Mouse (Mus musculus) forebrain, postnatal 0 days (tissue): ENCODE results near the gene Mthfd1l. TPM values are rescaled to one million over a fixed set of nuclear protein-coding genes. Genes with fewer than 3 reads are reported as not detected.
A peak's percentile ranks its signal among the peaks of the same experiment; 100 is the strongest.

ENCODE experiments used
- ATAC-seq: fragments of 200-750 bp; cut with Nextera tagmentation; 2 replicates; pipeline ENCODE4 v1.8.0; 2017; ENCODE audit warnings: mild to moderate bottlenecking, moderate library complexity
- DNase-seq: peaks from one replicate; pipeline ENCODE4 v3.0.0-alpha.2; 2015
- H3K27ac ChIP-seq: fragments of 300-500 bp; sonication (generic); 2 replicates; pipeline ENCODE4 v1.5.1; 2014; ENCODE audit warnings: low read depth, mild to moderate bottlenecking, antibody characterized with exemption, low read length, moderate library complexity, mixed read lengths
- H3K27me3 ChIP-seq: fragments of 300-500 bp; sonication (generic); 2 replicates; pipeline ENCODE4 v1.6.1; 2014; ENCODE audit warnings: mild to moderate bottlenecking, low read length, mixed read lengths; ENCODE audit not compliant: insufficient read depth
- H3K36me3 ChIP-seq: fragments of 300-500 bp; sonication (generic); 2 replicates; pipeline ENCODE4 v1.6.1; 2014; ENCODE audit warnings: mild to moderate bottlenecking, moderate library complexity; ENCODE audit not compliant: insufficient read depth
- H3K4me1 ChIP-seq: fragments of 300-500 bp; sonication (generic); 2 replicates; pipeline ENCODE4 v1.6.1; 2014; ENCODE audit warnings: antibody characterized with exemption; ENCODE audit not compliant: insufficient read depth
- H3K4me2 ChIP-seq: fragments of 300-500 bp; sonication (generic); 2 replicates; pipeline ENCODE4 v1.6.1; 2014; ENCODE audit warnings: low read depth, mild to moderate bottlenecking, moderate library complexity
- H3K4me3 ChIP-seq: fragments of 300-500 bp; sonication (generic); 2 replicates; pipeline ENCODE4 v1.5.1; 2014; ENCODE audit warnings: low read depth, low read length, mixed read lengths
- H3K9ac ChIP-seq: fragments of 300-500 bp; sonication (generic); 2 replicates; pipeline ENCODE4 v1.6.1; 2014; ENCODE audit warnings: mild to moderate bottlenecking
- H3K9me3 ChIP-seq: fragments of 300-500 bp; sonication (generic); 2 replicates; pipeline ENCODE4 v1.6.1; 2016; ENCODE audit warnings: low read length
- CTCF ChIP-seq: sonication (generic); IDR thresholded peaks from 2 replicates; pipeline ENCODE4 v1.5.1; 2016; ENCODE audit warnings: antibody characterized with exemption, control low read depth, low read depth
- WGBS: fragments of 180-500 bp; shearing (Covaris S2); extraction: QIAGEN DNeasy Blood & Tissue Kit; methylation state at CpG from one replicate; pipeline ENCODE4 v1.1.7; 2014; 5-methylcytosine and 5-hydroxymethylcytosine counted together
- polyA plus RNA-seq: library from polyadenylated mRNA; unstranded; fragments of >200 nt; fragmentation: Nextera tagmentation; extraction: Ambion mirVana; gene quantifications from 2 replicates; pipeline ENCODE4 v1.2.1, GENCODE M21; 2015
- total RNA-seq: library from RNA; depleted of rRNA; stranded (reverse); fragments of >200 nt; gene quantifications from 2 replicates; pipeline ENCODE4 v1.2.3, GENCODE M21; 2014

Gene Mthfd1l
- total and polyA plus RNA-seq, 2 experiments from 2014 or later: 5.9 to 9.1 TPM

DNA sequence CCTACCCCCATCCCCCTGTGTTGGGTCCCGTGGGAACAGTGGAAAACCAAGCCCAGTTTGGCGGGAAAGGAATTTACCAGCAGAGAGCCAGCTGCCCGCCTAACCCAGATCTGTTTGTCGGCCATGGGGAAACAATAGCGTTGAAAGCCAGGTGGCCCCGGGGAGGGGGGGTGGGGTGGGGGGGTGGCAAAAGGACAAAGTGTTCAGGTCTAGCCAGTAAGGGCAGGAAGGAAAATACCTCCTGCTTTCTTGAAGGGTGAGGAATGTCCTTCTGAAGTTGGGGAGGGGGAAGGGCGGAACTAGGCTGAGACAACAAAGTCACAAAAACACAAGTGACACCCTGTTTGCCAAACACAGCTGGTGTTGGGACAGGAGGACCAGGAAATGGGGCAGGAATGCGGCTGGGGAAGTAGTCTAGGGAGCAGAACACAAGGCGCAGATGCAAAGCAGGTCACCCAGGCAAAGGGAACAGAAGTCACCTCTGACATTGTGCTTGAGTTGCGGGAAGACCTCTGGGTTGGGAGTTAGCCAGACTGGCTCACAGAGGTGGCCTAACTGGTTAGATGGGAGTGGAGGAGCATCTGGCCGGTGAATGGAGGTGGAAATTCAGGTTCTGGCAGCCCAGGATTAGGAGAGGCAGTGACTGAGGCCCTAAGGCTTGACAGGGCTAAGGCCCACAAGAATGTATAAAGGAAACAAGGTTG is 31.7 kb upstream of the Mthfd1l start:
- H3K27me3 ChIP-seq: no peaks in the 10 kb centered on the region
- no peak overlapping the region for H3K4me2 ChIP-seq
- no peak for ATAC-seq
- no peaks in the 10 kb centered on the region for H3K36me3 ChIP-seq
- no peaks in the 10 kb centered on the region for H3K4me1 ChIP-seq
- no peak overlapping the region for H3K9ac ChIP-seq
- H3K4me3 ChIP-seq: no peak overlapping the region
- H3K9me3 ChIP-seq: no peaks in the 10 kb centered on the region
- DNase-seq: no peak
- H3K27ac ChIP-seq: no peak overlapping the region
- TF ChIP-seq CTCF: no peak
- 36% methylated on average over 11 of the region's 11 CpGs for WGBS

DNA sequence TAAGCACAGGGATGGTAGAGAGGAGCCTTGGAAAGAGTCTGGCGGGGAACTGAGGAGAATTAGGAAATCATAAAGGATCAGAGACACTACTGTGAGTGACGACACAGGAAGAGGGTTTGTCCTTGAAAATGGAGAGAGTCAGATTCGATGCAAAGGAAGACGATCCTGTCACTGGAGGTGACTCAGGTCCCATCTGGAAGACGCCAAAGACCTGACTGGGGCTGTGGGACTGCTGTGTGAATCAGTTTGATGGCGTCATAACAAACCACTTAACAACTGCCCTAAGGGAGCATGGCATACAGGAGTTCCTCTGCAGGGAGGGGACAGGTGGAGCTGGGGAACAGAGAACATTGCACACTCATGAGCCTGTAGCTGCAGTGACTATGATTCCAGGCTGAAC is 30.6 kb upstream of the Mthfd1l start:
- Histone ChIP-seq H3K27me3 (no peaks in the 10 kb centered on the region), H3K9me3 (no peaks in the 10 kb centered on the region), H3K4me2 (no peak overlapping the region), H3K27ac (no peak overlapping the region), H3K36me3 (no peaks in the 10 kb centered on the region), H3K4me1 (no peaks in the 10 kb centered on the region), H3K9ac (no peak overlapping the region), H3K4me3 (no peak overlapping the region)
- ATAC-seq: no peak
- TF ChIP-seq CTCF: no peak
- 82% methylated on average over 6 of the region's 6 CpGs for WGBS
- DNase-seq: no peak

- H3K36me3 ChIP-seq: no peaks in the 10 kb centered on the region
- no peak overlapping the region for H3K4me2 ChIP-seq
- no peaks in the 10 kb centered on the region for H3K4me1 ChIP-seq
- 27% methylated on average over 10 of the region's 10 CpGs for WGBS
- H3K9me3 ChIP-seq: no peaks in the 10 kb centered on the region
- no peak overlapping the region for H3K27ac ChIP-seq
- ATAC-seq (peak; percentile 68), DNase-seq (peak; percentile 82)
- no peak overlapping the region for H3K4me3 ChIP-seq
- H3K27me3 ChIP-seq: no peaks in the 10 kb centered on the region
- no peak overlapping the region for H3K9ac ChIP-seq
- peak; percentile 88 for TF ChIP-seq CTCF
Observed at GRCm38 (mm10) chr10:3943492-3944395, 29.2 kb upstream of the Mthfd1l start.

DNA sequence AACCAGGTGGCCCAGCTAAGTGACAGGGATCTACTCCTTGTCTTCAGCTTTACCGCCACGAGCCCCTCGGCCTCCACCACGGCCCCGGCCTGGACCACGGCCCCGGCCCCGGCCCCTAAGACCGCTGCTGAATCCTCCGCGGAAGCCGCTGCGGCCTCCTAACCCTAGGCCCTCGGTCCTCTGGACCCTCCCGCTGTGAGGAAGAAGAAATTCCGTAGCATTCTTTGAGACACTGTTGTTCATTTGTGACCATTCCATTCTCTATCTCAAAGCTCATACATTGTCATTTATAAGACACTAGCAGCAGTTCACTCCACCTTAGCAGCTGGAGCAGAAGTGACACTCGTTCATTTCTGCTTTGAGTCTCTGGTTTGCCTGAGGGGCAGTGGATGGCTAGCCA is 26.0 kb upstream of the Mthfd1l start:
- H3K27ac ChIP-seq: no peak overlapping the region
- no peaks in the 10 kb centered on the region for H3K4me1 ChIP-seq
- ATAC-seq (no peak), DNase-seq (no peak)
- H3K9me3 ChIP-seq: no peaks in the 10 kb centered on the region
- no peak overlapping the region for H3K4me3 ChIP-seq
- TF ChIP-seq CTCF: no peak
- no peak overlapping the region for H3K9ac ChIP-seq
- 92% methylated on average over 17 of the region's 17 CpGs for WGBS
- H3K36me3 ChIP-seq: no peaks in the 10 kb centered on the region
- H3K27me3 ChIP-seq: no peaks in the 10 kb centered on the region
- no peak overlapping the region for H3K4me2 ChIP-seq

DNA sequence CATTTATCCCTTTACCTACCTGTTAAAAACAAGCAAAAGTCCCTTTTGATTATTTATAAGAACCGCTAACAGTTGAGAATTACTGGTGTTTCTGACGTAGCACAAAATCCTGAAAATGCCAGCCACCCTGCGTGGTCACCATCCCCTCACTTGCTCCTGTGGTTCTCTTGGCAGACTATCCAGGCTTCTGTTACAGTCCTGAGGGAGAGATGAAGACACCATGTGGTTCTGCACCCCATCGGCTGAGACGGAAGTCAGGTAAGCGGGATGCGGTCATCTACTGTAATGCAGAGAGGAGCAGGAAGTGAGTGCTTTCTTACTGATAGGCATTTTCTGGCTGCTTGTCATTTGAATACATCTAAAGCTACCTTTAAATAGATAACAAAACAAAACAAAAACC is 25.6 kb upstream of the Mthfd1l start:
- no peak overlapping the region for H3K9ac ChIP-seq
- WGBS: 94% methylated on average over 7 of the region's 7 CpGs
- no peaks in the 10 kb centered on the region for H3K4me1 ChIP-seq
- ATAC-seq (no peak), DNase-seq (no peak)
- no peak for TF ChIP-seq CTCF
- no peaks in the 10 kb centered on the region for H3K27me3 ChIP-seq
- H3K4me3 ChIP-seq: no peak overlapping the region
- no peak overlapping the region for H3K27ac ChIP-seq
- no peaks in the 10 kb centered on the region for H3K9me3 ChIP-seq
- no peaks in the 10 kb centered on the region for H3K36me3 ChIP-seq
- no peak overlapping the region for H3K4me2 ChIP-seq

- Histone ChIP-seq H3K4me1 (no peaks in the 10 kb centered on the region), H3K9me3 (no peaks in the 10 kb centered on the region), H3K27me3 (no peaks in the 10 kb centered on the region), H3K4me3 (no peak overlapping the region), H3K27ac (no peak overlapping the region), H3K4me2 (no peak overlapping the region), H3K9ac (no peak overlapping the region), H3K36me3 (no peaks in the 10 kb centered on the region)
- WGBS: 88% methylated on average over 6 of the region's 6 CpGs
- DNase-seq: no peak
- ATAC-seq: no peak
- TF ChIP-seq CTCF: no peak
Observed at GRCm38 (mm10) chr10:3949306-3949705, 23.6 kb upstream of the Mthfd1l start.

DNA sequence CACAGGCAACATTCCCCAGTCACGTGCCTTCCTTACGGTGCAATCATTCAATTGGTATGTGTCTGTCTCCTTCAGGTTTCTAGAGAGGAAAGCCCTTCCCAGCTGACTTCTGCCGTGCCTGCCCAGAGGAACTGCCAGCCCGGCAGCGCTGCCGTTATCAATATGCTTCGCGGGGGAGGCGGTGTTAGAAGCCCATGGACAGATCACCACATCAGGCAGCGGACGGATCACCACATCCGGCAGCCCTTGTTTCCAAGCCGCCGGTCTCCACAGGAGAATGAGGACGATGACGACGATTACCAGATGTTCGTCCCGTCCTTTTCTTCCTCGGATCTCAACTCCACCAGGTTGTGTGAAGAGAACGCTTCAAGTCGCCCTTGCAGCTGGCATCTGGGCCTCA is 16.4 kb upstream of the Mthfd1l start:
- ATAC-seq: no peak
- Histone ChIP-seq H3K27me3 (no peaks in the 10 kb centered on the region), H3K36me3 (no peaks in the 10 kb centered on the region), H3K4me1 (no peaks in the 10 kb centered on the region), H3K4me2 (no peak overlapping the region), H3K27ac (no peak overlapping the region), H3K9me3 (no peaks in the 10 kb centered on the region), H3K9ac (no peak overlapping the region), H3K4me3 (no peak overlapping the region)
- 94% methylated on average over 22 of the region's 22 CpGs for WGBS
- no peak for DNase-seq
- TF ChIP-seq CTCF: no peak
